Mouse (Mus musculus) G1E-ER4 (cell line): ENCODE data around the gene Olfr477. TPM values are rescaled to one million over a fixed set of nuclear protein-coding genes. Genes with fewer than 3 reads are reported as not detected.

Source experiments
- GATA1 ChIP-seq: IDR thresholded peaks from one replicate; pipeline ENCODE4 v1.8.0; 2012; ENCODE audit warnings: low read length, inconsistent platforms
- polyA plus RNA-seq: library from polyadenylated mRNA; stranded (reverse); fragments of >175 nt; gene quantifications from 2 replicates; pipeline ENCODE4 v1.2.3, GENCODE M21; 2012

The Olfr477 gene
- not detected in 2 replicates for polyA plus RNA-seq

DNA sequence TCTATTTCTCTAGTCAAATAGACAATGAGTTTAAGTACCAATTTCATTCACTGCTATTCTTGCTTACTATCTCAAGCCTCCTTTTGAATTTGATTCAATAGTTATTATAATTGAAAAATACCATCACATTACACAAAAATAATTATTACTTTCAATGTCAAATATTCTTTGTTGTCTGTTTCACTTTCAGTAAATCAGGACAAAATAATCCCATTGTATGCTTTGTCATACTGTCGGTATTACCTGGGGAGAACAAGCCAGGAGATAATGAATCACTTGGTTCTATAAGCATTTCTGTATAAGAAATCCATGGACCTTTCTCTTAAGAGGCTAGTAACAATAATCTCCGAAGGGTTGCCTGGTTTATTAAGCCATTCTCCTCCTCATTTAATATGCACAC lies at the start of gene Olfr477:
TSS of gene Olfr477 (plus strand) at position 301 of the 400 bp plus-strand sequence.
- TF ChIP-seq GATA1 = no peak

DNA sequence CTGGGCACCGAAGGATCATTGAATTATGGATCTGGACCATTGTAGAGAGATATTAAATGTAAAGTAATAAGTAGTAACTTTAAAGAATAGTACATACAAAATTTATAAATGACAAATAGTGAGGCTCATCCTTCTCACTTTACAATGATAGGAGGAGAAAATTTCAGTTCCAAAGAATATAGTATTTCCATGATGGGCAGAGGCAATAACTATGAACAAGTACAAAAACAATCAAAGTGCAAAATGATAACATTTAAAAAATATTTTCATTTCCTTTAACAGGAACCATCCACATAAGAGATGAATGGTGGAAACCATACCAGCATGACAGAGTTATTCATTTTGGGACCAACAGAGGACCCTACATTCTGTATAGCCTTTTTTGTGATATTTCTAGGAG lies 32.1 kb upstream of the Olfr477 start, which contains the start of gene Olfr474:
TSS of gene Olfr474 (plus strand) at position 301 of the 400 bp plus-strand sequence.
- no peak for TF ChIP-seq GATA1

DNA sequence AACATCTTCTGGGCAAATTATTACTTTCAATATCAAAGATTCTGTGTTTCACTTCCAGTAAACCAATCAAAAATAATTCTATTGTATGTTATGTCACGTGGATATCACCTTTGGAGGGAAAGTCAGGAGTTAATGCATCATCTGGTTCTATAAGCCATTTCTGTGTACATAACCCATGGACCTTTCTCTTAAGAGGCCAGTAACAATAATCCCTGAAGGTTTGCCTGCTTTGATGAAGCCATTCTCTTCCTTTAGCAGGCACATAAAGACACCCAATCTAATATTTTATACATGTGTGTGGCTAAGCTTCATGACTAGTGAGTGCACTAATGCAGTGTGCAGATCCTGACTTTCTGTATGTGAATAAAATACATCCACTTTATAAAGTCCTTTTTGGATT lies 22.0 kb upstream of the Olfr477 start, which contains the start of gene Olfr476:
TSS of gene Olfr476 (plus strand) at position 301 of the 400 bp plus-strand sequence.
- no peak for TF ChIP-seq GATA1

DNA sequence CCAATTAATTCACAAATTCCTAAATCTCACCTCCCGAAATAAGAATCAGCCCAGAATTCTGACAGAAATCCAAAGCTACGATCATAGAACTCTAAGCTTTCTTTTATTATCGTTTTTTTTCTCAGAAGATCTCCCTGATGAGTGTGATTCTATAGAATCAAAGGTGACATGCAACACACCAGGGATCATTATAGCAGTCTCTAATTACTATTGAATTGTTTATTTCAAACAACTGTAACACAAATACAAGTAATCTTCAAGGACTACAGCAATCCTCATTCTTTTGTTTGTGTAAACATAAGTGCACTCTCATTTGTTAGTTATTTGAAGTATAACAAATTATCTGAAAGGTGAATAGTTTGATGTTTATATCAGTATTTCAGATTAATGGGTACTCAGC lies 47.4 kb downstream of the Olfr477 start, which contains the start of gene Olfr478:
TSS of gene Olfr478 (minus strand) at position 101 of the 400 bp plus-strand sequence.
- no peak for TF ChIP-seq GATA1

Other genes with a start within 250 kb of the Olfr477 start
- not detected in 2 replicates for gene Cyb5r2, start 228.7 kb upstream of the Olfr477 start, polyA plus RNA-seq
- gene Ovch2, start 185.5 kb upstream of the Olfr477 start, polyA plus RNA-seq = not detected in 2 replicates
- not detected in 2 replicates for gene Olfr467, start 174.4 kb upstream of the Olfr477 start, polyA plus RNA-seq
- gene Olfr469, start 161.2 kb upstream of the Olfr477 start, polyA plus RNA-seq = not detected in 2 replicates
- not detected in 2 replicates for gene Olfr470, start 139.2 kb upstream of the Olfr477 start, polyA plus RNA-seq
- gene Olfr472, start 88.8 kb upstream of the Olfr477 start, polyA plus RNA-seq = not detected in 2 replicates
- not detected in 2 replicates for gene Olfr473, start 56.2 kb upstream of the Olfr477 start, polyA plus RNA-seq
- not detected in 2 replicates for gene Olfr474, start 32.0 kb upstream of the Olfr477 start, polyA plus RNA-seq
- not detected in 2 replicates for gene Olfr476, start 21.9 kb upstream of the Olfr477 start, polyA plus RNA-seq
- not detected in 2 replicates for gene Olfr478, start 47.3 kb downstream of the Olfr477 start, polyA plus RNA-seq
- gene Olfr479, start 64.0 kb downstream of the Olfr477 start, polyA plus RNA-seq = not detected in 2 replicates
- gene Olfr480, start 80.7 kb downstream of the Olfr477 start, polyA plus RNA-seq = not detected in 2 replicates
- not detected in 2 replicates for gene Olfr481, start 93.2 kb downstream of the Olfr477 start, polyA plus RNA-seq
- gene Olfr482, start 110.9 kb downstream of the Olfr477 start, polyA plus RNA-seq = not detected in 2 replicates
- gene Olfr483, start 114.2 kb downstream of the Olfr477 start, polyA plus RNA-seq = not detected in 2 replicates
- gene Olfr484, start 140.8 kb downstream of the Olfr477 start, polyA plus RNA-seq = not detected in 2 replicates
- gene Olfr485, start 173.2 kb downstream of the Olfr477 start, polyA plus RNA-seq = not detected in 2 replicates
- gene Olfr486, start 186.0 kb downstream of the Olfr477 start, polyA plus RNA-seq = not detected in 2 replicates
- gene Olfr487, start 227.9 kb downstream of the Olfr477 start, polyA plus RNA-seq = not detected in 2 replicates